Mouse (Mus musculus): ENCODE data around the gene Sri. TPM values are rescaled to one million over a fixed set of nuclear protein-coding genes. Genes with fewer than 3 reads are reported as not detected.

Sri gene
- total RNA-seq, 2 experiments from 2014 or later = 99.8 to 110 TPM

GRCm38 (mm10) chr5:8111691-8112090 lies 65.8 kb downstream of the Sri start:
- no peak for DNase-seq

- no peak for DNase-seq
These were observed 66.4 kb downstream of the Sri start for GRCm38 (mm10) chr5:8112246-8112645.

- DNase-seq = no peak
These were observed 70.8 kb downstream of the Sri start for GRCm38 (mm10) chr5:8116561-8117168.

Other genes starting within 250 kb of the Sri start
- 10 to 100 TPM; 23.7 to 26.6 TPM for gene Steap4, start 85.6 kb upstream of the Sri start, total RNA-seq (2021)